Mouse (Mus musculus): ENCODE data around the gene Ccdc88b. TPM values are rescaled to one million over a fixed set of nuclear protein-coding genes. Genes with fewer than 3 reads are reported as not detected.
"Not testable (repeated sequence)": the region's sequence is repeated elsewhere in the genome, so short reads cannot be mapped to it uniquely, and the experiment has no call there.

Gene Ccdc88b
- 2.5 and 3.8 TPM in 2 replicates for polyA plus RNA-seq (2012; rRNA removed)

DNA sequence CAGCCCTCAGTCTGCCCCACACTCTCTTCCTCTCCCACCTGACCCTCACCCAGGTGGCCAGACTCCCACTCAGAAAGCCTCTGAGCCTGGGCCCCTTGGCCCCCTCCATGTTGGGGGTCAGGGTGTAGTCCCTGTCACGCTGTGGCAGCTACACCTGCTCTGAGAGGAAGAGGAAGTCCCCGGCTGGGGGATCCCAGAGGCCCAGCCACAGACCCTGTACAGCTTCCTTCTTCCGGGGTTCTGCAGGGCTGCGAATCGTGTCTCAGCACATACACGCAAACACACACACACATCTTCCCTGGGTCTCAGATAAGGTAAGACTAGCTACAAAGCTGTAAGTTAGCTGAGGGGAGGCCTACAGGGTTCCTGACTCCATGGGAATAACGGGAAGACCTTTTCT lies at the start of gene Ccdc88b:
TSS of gene Ccdc88b (minus strand) at position 181 of the 400 bp plus-strand sequence.
- no peak for DNase-seq (ENCODE audit: extremely low spot score in 1 of 2, low spot score in 1 of 2)

DNA sequence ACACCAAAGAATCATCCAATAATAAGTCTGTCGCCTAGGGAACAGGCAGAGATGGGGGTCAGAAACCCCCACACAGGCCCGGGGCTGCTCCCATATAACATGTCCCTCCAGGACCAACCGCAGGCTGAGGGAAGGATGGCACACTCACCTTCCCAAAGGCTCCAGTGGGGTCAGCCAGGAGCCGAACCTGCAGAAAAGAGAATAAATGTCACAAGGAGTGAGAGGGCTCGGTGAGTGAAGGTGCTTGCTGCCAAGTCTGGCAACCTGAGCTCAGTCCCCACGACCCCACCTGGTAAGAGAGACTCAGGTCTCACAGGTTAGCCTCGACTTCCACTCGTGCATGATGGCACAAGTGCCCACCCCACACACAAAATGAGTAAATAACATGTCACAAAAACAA lies 49.1 kb upstream of the Ccdc88b start:
- DNase-seq (ENCODE audit: extremely low spot score in 1 of 2, low spot score in 1 of 2): no peak

DNA sequence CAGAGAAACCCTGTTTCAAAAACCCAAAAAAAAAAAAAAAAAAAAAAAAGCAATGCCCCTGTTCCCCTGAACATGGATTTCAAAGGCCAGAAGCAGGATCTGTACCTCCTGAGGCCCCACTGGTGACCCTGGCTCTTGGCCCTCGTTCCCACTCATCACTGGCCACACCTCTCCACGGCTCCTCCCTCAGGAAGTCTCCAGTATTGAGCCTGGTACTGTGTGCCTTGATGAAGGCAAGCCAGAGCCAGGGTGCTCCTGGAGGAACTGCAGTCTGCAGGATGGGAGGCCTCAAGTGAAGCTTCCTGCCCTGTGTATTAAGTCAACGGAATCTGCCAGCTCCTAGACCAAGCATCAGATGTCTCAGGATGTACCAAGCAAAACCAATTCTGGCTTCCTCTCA lies 48.2 kb upstream of the Ccdc88b start:
- no peak for DNase-seq (ENCODE audit: extremely low spot score in 1 of 2, low spot score in 1 of 2)

DNA sequence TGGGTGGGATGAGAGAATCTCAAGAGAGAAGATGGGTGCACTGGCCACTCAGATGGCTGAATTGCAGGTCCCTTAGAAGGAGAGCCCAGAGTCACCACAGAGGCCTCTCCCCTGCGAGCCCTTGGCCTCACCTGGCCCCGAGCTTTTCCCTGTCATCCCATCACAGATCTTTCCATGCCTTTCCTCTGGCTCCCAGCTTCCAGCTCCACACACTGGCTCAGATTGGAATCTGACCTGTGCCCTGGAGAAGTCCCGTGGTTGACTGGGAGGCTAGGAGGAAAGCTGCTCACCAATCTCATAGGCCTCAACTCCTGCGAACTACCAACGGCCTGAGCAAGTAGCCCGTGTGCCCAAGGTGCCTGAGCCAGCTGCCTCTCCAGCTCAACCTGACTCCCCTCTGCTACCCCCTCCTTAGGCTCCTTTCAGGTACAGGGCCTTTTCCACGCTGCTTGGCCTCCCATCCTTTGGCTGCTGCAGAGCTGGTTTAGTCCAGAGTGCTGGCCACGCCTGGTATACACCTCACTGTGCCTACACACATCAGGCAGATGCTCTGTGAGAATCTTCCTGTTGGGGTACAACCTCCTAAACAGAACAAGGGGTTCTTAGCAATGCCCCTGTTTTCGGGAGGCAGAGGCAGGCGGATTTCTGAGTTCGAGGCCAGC lies 47.6 kb upstream of the Ccdc88b start:
- DNase-seq (ENCODE audit: extremely low spot score in 1 of 2, low spot score in 1 of 2): no peak

DNA sequence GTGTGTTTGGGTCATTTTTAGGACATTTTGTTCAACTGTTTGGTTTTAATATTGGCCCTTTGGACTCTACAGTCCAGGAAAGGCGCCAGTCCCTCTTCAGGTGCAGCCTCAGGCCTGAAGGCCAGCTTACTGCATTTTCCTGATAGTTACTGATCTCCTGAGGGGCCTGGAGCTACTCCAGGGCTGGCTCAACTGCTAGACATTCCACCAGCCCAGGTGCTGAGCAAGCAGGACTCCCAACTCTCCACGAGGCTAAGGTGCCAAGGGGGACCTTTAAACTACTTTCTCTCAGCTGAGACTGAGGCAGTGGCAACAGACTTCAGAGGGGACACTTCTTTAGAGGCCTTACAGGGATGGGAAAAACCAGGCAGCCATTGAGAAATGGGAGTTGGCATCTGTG lies 46.8 kb upstream of the Ccdc88b start:
- no peak for DNase-seq (ENCODE audit: extremely low spot score in 1 of 2, low spot score in 1 of 2)

DNA sequence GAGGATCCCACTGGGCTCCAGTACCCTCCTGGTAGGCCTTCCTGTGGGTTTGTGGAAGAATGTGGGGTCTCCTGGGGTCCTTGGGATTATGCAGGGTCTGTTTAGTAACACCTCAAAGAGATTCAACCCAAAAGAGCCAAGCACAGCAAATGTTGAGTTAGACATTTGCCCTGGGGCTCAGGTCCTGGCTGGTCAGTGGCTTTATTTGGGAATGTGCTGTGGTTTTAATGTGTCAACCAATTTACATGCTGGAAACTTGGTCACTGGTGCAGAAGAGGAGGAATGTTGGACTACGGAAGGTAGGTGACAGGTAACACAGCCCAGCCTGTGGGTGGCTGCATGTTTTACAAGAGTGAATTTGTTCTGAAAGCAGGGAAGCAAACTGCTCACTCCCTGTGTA lies 45.0 kb upstream of the Ccdc88b start:
- no peak for DNase-seq (ENCODE audit: extremely low spot score in 1 of 2, low spot score in 1 of 2)

DNA sequence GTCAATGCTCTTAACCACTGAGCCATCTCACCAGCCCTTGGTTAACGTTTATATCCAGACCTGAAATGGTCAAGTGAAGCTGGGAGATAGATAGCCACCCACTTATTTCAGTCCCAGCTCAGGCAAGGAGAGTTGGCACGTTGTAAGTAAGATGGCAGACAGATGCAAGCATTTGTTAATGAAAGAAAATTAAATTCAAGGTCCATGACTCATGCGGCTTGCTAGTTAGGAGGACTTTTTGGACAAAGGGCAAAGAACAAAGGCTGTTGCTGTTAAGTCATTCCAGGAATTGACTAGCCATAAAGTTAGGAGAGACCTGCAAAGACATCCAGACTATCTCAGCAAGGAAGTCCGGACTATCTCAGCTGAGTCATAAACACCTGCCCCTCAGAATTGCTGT lies 41.6 kb upstream of the Ccdc88b start:
- DNase-seq (ENCODE audit: extremely low spot score in 1 of 2, low spot score in 1 of 2): no peak

DNA sequence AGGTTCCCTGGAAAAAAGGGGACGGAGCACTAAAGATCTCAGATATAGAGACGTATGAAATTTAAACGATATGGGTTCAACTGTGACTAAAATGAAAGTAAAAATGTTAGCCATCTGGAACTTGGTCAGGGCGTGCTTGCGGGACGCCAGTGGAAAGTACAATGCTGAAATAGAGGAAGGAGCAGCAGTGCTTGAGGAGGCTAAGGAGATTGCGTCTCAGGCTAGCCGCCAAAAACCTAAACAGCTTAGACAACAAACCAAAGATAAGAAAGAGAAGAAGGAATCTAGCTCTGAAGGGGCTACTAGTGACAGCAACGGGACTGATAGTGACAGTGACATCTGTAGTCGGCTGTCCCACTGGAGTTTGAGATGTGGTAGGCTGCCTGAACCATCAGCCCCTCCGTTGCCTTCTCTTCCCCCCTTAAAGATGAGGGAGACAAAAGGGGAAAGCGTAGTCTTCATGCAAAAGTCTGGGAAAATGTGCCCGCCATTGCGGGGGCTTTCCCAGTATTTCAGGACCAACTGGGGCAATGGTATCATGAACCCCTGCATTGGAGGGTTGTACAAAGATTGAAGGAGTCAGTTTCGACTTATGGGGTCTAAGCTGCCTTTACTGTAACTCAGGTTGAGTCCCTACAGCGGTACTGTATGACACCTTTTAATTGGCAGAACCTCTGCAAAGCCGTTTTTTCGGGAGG lies 37.7 kb upstream of the Ccdc88b start:
- DNase-seq (ENCODE audit: extremely low spot score in 1 of 2, low spot score in 1 of 2): not testable (repeated sequence)

DNA sequence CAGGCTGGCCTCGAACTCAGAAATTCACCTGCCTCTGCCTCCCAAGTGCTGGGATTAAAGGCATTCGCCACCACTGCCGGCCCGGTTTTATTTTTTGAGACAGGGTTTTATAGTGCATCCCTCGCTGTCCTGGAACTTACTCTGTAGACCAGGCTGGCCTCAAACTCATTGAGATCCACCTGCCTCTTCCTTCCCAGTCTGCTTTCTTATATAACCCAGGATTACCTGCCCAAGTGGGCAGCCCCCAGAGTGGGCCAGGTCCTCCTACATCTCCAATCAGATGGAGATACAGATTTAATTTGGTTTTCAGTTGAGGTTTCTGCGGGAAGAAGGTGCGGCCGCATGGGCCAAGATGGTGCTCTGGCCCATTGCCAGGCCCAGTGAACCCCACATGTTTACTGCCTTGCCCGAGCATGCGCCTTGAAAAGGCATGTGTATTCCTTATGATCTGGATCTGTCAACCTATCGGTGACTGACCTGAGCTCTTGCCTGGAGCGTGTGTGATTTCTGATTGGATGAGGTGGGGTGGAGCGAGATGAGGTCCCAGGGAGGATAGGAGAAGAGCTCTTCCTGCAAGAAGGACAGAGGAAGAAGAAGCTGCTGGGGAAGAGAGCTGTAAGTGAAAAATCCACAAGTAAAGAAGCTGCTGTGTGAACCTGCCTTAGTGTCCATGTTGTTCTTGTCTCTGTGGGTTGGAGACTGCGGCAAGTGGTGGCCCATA lies 35.9 kb upstream of the Ccdc88b start:
- no peak for DNase-seq (ENCODE audit: extremely low spot score in 1 of 2, low spot score in 1 of 2)

DNA sequence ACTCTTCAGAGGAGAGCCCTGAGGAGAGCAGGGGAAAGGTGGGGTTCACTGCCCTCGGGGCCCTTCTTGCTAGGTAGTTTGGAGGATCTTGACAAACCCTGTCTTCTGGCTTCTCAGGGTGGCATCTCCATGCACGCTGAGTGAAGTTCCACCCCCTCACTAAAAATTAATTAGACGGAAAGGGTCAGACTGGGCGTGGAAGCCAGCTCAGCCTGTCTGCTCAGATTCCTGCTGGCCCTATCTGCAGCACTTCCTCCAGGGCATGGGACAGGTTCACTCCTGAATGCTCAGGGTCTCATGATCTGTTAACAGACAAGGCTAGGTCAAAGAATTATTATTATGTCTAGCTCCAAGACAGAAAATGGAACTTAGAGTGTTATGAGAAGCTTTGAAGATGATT lies 34.5 kb upstream of the Ccdc88b start:
- DNase-seq (ENCODE audit: extremely low spot score in 1 of 2, low spot score in 1 of 2): no peak

DNA sequence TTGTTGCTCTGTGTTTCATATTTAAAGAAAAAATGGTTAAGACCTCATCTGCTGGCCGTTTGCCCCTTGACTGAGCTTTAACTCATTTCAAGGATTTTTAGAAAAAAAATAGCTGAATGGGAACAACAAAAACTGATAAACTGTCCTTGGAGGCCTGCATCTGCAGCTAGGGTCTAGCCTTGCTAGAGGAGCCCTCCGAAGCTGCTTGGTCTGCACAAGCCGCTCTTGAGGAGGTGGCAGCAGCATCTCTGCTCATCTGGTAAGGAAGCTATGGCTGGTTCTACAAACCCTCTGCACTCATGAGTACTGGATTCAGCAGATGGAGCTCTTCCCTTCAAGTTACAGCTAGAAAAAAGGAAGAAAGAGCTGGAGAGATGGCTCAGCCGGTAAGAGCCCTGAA lies 20.0 kb upstream of the Ccdc88b start:
- DNase-seq (ENCODE audit: extremely low spot score in 1 of 2, low spot score in 1 of 2): no peak

DNA sequence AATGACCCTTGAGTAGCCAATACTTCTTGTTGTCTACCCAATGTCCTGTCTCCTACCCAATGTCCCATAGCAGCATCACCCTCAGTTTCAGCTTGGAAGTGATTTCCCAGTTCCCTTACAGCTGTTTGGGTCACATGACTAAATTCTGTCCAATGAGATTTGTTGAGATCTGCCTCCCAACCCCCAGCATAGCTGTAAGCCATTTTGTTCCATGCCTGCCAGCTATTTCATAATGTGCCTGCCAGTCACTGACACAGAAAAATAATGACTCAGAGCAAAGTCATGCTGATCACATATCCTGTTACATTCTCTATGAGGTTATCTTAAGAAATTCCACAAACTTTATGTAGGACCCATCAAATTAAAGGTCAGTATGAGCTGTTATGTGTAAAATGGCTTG lies 18.8 kb upstream of the Ccdc88b start:
- no peak for DNase-seq (ENCODE audit: extremely low spot score in 1 of 2, low spot score in 1 of 2)

DNA sequence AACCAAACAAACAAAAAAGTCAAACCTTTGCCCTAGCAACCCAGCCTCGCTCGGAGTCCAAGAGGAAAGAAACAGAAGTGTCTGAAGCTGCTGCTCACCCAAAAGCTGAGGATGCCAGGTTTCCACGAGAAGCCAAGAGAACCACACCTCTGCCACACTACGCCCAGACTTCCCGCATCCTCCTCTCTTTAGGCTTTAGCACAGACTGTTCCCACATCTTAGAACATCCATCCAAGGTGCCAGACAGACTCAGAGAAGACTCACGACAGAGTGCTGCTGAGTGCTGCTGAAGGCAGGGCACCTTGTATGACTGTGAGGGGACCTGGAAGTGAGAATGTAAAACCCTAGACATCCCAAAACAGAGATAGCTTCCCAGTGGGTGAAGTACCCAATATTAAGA lies 17.8 kb upstream of the Ccdc88b start:
- peak in 1 of 2 experiments; percentile 27 for DNase-seq (ENCODE audit: extremely low spot score in 1 of 2, low spot score in 1 of 2)

DNA sequence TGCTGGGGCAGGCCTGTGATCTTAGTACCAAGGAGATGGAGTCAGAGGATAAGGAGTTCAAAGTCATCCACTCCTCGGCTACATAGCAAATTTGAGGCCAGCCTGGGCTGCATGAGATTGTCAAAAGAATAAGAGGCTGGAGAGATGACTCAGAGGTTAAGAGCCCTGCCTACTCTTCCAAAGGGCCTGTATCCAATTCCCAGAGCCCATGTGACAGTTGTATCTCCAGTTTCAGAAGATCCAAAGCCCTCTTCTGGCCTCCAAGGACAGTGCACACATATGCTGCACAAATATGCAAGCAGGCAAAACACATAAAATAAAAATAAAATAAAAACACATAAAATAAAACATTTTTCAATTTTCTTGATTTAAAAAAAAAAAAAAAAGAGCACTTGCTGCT lies 16.2 kb upstream of the Ccdc88b start:
- DNase-seq (ENCODE audit: extremely low spot score in 1 of 2, low spot score in 1 of 2): no peak

DNA sequence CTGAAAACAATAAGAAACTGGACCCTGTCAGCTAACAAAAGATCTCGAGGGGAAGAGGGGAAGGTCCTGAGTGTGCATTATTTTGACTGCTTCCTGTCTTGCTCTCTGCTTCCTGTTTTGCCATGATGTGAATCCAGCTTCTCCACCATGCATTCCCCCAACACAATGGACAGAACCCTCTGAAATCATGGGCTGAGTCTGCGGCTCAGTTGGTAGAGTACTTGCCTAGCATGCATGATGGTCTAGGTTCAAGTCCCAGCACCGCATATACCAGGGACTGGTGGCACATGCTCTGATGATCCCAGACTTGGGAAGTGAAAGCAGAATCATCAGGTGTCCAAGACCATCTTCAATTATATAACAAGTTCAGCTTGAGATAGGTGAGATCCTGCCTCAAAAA lies 14.7 kb upstream of the Ccdc88b start:
- DNase-seq (ENCODE audit: extremely low spot score in 1 of 2, low spot score in 1 of 2): no peak

DNA sequence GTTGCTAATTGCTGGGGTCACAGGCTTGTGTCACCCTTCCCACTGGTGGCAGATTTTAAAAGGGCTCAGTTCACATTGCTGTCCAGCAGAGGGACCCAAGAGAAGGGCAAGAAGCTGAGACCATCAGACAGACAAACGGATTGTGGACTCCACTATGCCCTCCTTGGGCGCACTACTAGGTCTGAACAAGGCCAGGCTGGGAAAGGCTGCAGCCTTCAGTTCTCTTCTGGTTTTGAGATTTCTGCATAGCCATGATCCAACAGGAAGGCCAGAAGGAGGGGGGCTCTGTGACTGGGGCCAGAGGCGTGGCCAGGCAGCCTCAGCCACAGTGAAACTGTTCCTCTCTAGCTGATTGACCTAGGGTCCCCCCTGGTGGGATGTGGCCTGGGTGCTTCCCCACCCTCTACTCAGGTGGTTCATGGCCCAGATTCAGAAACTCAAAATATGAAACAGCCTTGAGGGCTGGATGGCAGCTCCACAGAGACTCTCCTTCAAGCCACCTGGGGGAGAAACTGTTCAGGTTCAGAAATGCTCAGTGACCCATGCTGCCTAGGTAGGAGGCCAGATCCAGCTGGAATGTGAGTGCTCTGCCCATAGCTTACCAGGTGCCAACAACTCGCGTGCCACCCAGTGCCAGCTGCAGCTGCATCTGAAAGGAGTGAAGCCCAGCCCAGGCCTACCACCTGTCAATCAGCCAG lies 13.7 kb upstream of the Ccdc88b start:
- no peak for DNase-seq (ENCODE audit: extremely low spot score in 1 of 2, low spot score in 1 of 2)

DNA sequence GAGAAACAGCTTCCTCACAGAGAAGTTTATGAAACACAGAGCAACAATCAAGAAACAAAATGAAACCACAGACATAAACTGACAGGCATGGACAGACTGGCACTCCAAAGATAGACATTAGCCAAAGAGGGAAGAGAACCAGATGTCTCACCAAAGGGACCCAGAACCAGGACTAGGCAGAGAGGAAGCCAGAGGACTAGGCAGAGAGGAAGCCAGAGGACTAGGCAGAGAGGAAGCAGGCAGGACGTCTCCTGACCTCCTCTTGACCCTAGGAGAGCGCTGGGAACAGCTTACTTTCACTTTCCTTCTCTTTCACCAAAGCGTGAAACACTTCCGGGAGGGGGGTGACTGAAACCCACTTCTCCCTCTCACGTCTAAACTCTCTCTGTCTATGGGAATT lies 11.3 kb upstream of the Ccdc88b start:
- no peak for DNase-seq (ENCODE audit: extremely low spot score in 1 of 2, low spot score in 1 of 2)

DNA sequence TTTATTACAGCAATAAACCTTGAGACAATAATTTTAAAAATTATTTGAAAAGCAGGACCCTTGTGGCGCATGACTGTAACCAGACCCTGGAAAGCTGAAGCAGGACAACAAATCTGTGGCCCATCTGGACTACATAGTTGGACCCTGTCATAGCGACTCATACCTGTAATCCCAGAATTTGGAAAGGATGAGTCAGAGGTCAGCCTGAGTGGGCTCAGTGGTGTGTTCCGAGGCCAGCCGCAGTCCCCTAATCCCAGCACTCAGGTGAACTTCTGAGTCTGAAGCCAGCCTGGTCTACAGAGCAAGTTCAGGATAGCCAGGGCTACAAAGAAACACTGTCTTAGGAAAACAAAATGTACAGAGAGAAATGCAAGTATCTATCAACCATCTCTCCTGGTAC lies 3.4 kb upstream of the Ccdc88b start:
- no peak for DNase-seq (ENCODE audit: extremely low spot score in 1 of 2, low spot score in 1 of 2)

DNA sequence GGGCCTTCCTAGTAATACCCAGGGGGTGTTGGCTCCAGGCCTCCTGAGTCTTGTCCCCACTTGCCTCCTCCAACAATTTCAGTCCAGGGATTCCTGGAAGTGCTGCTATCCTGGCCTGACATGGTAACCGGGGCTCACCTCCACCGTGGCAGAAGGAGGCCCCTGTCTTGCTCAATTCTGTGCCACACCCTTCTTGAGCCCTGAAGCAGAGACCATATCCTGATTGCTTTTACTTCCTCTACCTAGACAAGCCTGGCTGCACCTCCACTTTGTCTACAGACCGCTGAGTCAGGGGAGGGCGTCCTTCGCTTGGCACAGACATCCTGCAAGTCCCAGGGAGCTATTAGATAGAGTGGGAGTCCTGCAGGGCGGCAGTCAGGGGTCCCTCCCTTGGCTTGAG lies 2.7 kb upstream of the Ccdc88b start:
- no peak for DNase-seq (ENCODE audit: extremely low spot score in 1 of 2, low spot score in 1 of 2)

DNA sequence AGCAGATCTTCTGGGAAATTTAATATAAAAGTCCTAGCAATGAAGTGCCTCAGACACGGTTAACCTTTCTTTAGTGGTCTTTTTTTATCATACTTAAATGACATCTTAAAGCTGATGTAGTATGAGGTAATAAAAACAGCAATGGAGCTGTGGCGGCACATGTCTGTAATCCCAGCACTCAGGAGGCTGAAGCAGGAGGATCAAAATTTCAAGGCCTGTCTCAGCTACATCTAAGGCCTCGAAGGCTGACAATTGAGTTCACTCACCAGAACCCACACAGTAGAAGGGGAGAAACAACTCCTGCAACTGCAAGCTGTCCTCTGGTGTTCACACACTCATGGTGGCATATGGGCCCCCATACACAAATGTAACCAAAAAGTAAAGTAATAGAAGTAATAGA lies 2.0 kb upstream of the Ccdc88b start:
- DNase-seq (ENCODE audit: extremely low spot score in 1 of 2, low spot score in 1 of 2): no peak

DNA sequence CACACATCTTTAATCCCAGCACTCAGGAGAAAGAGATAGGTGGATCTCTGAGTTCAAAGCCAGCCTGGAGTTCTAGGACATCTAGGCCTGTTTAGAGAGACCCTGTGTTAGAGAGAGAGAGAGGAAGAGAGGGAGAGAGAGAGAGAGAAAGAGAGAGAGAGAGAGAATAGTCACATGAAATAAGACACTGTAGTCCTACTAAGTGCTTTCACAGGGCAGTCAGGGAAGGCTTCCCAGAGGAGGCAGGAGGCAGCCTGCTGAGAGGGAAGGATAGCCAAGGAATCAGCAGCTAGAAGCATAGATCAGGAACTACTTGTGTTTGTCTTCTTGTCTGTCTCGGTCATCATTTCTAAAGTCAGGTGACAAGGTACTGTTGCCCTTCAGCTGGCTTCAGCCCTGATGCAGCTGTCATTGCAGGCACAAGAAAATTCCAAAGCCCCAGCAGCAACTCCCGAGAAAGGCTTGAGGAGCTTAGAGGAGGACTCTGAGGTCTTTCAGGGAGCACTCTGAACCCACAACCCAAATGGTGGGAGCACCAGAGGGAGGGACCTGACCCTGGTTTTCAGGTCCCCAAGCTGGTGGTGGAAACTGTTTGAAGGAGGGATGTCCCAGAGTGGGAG lies 1.1 kb upstream of the Ccdc88b start:
- DNase-seq (ENCODE audit: extremely low spot score in 1 of 2, low spot score in 1 of 2): no peak
